Mouse (Mus musculus) lung, postnatal 0 days (tissue): Measurements from ENCODE around the gene Fstl4. TPM values are rescaled to one million over a fixed set of nuclear protein-coding genes. Genes with fewer than 3 reads are reported as not detected.

Experiments used
- ATAC-seq: fragments of 200-750 bp; cut with Nextera tagmentation; 2 replicates; pipeline ENCODE4 v1.8.0; 2017; ENCODE audit warnings: moderate library complexity
- DNase-seq: peaks from one replicate; pipeline ENCODE4 v3.0.0-alpha.2; 2016; ENCODE audit warnings: low spot score
- H3K27ac ChIP-seq: fragments of 300-500 bp; sonication (generic); 2 replicates; pipeline ENCODE4 v1.5.1; 2014; ENCODE audit warnings: antibody characterized with exemption, mild to moderate bottlenecking, low read length, mixed read lengths
- H3K27me3 ChIP-seq: fragments of 300-500 bp; sonication (generic); replicated peaks from 2 replicates; pipeline ENCODE4 v1.6.1; 2014; ENCODE audit warnings: low read length, mixed read lengths; ENCODE audit not compliant: insufficient read depth
- H3K36me3 ChIP-seq: fragments of 300-500 bp; sonication (generic); 2 replicates; pipeline ENCODE4 v1.6.1; 2014; ENCODE audit warnings: low read length, mixed read lengths; ENCODE audit not compliant: insufficient read depth
- H3K4me1 ChIP-seq: fragments of 300-500 bp; sonication (generic); 2 replicates; pipeline ENCODE4 v1.6.1; 2014; ENCODE audit warnings: antibody characterized with exemption, low read depth, low read length, mixed read lengths; ENCODE audit not compliant: insufficient read depth
- H3K4me2 ChIP-seq: fragments of 300-500 bp; sonication (generic); replicated peaks from 2 replicates; pipeline ENCODE4 v1.6.1; 2014; ENCODE audit warnings: low read depth, mild to moderate bottlenecking, low read length, moderate library complexity, mixed read lengths
- H3K4me3 ChIP-seq: fragments of 300-500 bp; sonication (generic); 2 replicates; pipeline ENCODE4 v1.5.1; 2014; ENCODE audit warnings: low read depth, low read length
- H3K9ac ChIP-seq: fragments of 300-500 bp; sonication (generic); replicated peaks from 2 replicates; pipeline ENCODE4 v1.6.1; 2014; ENCODE audit warnings: low read depth, mild to moderate bottlenecking
- H3K9me3 ChIP-seq: fragments of 300-500 bp; sonication (generic); 2 replicates; pipeline ENCODE4 v1.6.1; 2016; ENCODE audit warnings: low read length, mixed read lengths
- CTCF ChIP-seq: IDR thresholded peaks from 2 replicates; pipeline ENCODE4 v1.5.1; 2016; ENCODE audit warnings: antibody characterized with exemption, mild to moderate bottlenecking
- EP300 ChIP-seq: IDR thresholded peaks from 2 replicates; pipeline ENCODE4 v1.6.1; 2016; ENCODE audit warnings: antibody characterized with exemption, mild to moderate bottlenecking, control low read depth
- WGBS: fragments of 180-500 bp; shearing (Covaris S2); extraction: QIAGEN DNeasy Blood & Tissue Kit; methylation state at CpG from one replicate; pipeline ENCODE4 v1.1.7; 2014; 5-methylcytosine and 5-hydroxymethylcytosine counted together
- polyA plus RNA-seq: library from polyadenylated mRNA; unstranded; fragments of >200 nt; fragmentation: Nextera tagmentation; extraction: Ambion mirVana; gene quantifications from 2 replicates; pipeline ENCODE4 v1.2.1, GENCODE M21; 2015

Fstl4 gene
- polyA plus RNA-seq, 1 experiment from 2014 or later = 2.9 TPM

DNA sequence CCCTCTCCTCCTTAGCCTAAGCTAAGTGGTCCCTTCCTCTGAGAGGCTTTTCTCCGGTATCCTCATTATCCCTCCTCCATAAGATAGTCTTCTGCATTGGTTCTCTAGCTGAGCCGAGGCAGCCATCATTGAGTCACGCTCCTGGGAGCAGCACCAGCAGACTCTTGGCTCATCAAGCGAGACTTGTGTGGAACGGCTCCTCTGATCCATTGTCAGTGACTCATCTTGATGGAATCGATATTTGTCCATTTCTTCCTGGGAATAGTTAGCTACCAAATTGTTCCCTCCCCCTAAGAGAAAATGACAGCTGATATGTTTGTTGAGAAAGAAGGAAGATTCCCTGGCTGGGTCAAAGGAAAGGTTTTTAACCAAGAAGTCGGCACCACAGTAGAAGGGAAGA lies 17.2 kb upstream of the Fstl4 start:
- DNase-seq (no peak), ATAC-seq (no peak)
- H3K4me3 ChIP-seq = no peak overlapping the region
- no peaks in the 10 kb centered on the region for H3K36me3 ChIP-seq
- no peak overlapping the region for H3K9ac ChIP-seq
- no peak for TF ChIP-seq CTCF
- no peak for TF ChIP-seq EP300
- no peaks in the 10 kb centered on the region for H3K9me3 ChIP-seq
- no peaks in the 10 kb centered on the region for H3K4me1 ChIP-seq
- no peak overlapping the region for H3K27ac ChIP-seq
- no peaks in the 10 kb centered on the region for H3K27me3 ChIP-seq
- H3K4me2 ChIP-seq = no peak overlapping the region
- 82% methylated on average over 7 of the region's 7 CpGs for WGBS

DNA sequence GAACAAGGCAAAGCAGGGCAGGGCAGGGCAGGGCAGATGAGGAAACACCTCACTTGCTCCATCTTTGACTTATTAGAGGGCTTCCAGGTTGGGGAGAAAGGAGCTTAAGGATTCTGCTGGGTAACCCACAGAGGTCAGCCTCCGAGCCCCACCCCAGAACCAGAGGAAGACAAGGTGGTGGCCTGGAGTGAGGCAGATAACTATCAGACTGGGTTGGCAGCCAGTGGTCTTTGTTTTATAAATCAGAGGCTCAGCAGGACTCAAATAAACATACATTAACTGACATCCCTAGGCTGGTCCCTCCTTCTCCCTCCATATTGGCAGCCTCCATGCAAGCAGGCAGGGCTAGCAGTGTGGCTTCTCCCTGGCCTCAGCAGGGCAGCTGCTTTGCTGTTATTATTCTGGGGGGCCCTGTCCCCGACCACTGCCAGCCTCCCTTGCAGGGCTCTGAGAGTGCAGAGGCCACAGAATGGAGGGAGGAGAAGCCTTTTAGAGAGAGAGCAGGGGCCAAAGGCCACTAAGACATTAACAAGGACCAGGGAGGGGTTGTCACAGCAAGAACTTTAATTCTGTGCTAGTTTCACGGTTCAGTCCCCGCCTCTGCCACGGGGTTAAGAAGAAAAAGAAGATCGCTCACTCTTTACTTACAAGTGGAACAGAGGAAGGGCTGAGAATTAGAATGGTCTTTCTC lies 16.5 kb upstream of the Fstl4 start:
- no peak for DNase-seq
- H3K9ac ChIP-seq = no peak overlapping the region
- no peaks in the 10 kb centered on the region for H3K4me1 ChIP-seq
- H3K4me2 ChIP-seq = no peak overlapping the region
- ATAC-seq = no peak
- H3K27me3 ChIP-seq = no peaks in the 10 kb centered on the region
- TF ChIP-seq EP300 (no peak), CTCF (no peak)
- 48% methylated on average over 6 of the region's 6 CpGs for WGBS
- H3K36me3 ChIP-seq = no peaks in the 10 kb centered on the region
- H3K4me3 ChIP-seq = no peak overlapping the region
- no peak overlapping the region for H3K27ac ChIP-seq
- H3K9me3 ChIP-seq = no peaks in the 10 kb centered on the region

DNA sequence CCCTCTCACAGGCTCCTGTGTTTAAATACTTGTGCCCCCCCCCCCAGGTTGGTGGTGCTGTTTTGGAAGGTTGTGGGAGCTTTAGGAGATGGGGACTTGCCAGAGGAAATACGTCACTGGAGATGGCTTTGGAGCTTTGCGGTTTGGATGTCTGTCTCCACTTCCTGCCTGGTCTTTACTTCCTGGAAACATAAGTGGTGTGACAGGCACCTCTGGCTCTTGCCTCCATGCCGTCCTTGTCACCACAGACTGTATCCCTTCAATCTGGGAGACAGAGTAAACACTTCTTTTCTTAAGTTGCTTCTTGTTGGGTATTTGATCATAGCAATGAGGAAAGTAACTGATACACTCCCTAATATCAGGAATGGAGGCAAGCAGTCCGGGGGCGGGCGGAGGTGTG lies 14.4 kb upstream of the Fstl4 start:
- Histone ChIP-seq H3K27ac (no peak overlapping the region), H3K4me2 (no peak overlapping the region), H3K4me3 (no peak overlapping the region), H3K4me1 (no peaks in the 10 kb centered on the region), H3K27me3 (no peaks in the 10 kb centered on the region), H3K9me3 (no peaks in the 10 kb centered on the region), H3K36me3 (no peaks in the 10 kb centered on the region), H3K9ac (no peak overlapping the region)
- 61% methylated on average over 6 of the region's 6 CpGs for WGBS
- TF ChIP-seq EP300 (no peak), CTCF (no peak)
- no peak for DNase-seq
- no peak for ATAC-seq

DNA sequence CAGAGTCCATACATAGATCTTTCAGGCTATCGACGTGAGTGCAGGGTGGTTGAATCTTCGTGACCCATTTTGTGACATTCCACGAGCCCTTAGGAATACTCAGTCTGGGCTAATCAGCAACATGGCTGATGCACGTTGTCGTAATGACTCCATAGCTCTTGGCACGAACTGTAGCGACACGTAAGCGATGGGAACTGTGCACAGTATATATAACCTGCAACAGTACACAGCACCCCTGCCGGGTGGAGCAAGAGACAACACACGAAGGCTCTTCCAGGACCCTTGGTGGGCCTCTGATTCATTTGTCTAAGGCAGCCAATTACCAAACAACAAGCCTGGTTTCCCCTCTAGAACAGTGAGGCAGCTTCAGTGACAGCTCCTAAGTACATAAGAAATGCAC lies 11.9 kb upstream of the Fstl4 start:
- H3K9ac ChIP-seq = no peak overlapping the region
- no peaks in the 10 kb centered on the region for H3K4me1 ChIP-seq
- no peaks in the 10 kb centered on the region for H3K27me3 ChIP-seq
- no peak overlapping the region for H3K4me3 ChIP-seq
- TF ChIP-seq EP300 = no peak
- no peak for TF ChIP-seq CTCF
- no peak for DNase-seq
- H3K9me3 ChIP-seq = no peaks in the 10 kb centered on the region
- 83% methylated on average over 12 of the region's 12 CpGs for WGBS
- no peak overlapping the region for H3K4me2 ChIP-seq
- no peak for ATAC-seq
- no peaks in the 10 kb centered on the region for H3K36me3 ChIP-seq
- no peak overlapping the region for H3K27ac ChIP-seq

DNA sequence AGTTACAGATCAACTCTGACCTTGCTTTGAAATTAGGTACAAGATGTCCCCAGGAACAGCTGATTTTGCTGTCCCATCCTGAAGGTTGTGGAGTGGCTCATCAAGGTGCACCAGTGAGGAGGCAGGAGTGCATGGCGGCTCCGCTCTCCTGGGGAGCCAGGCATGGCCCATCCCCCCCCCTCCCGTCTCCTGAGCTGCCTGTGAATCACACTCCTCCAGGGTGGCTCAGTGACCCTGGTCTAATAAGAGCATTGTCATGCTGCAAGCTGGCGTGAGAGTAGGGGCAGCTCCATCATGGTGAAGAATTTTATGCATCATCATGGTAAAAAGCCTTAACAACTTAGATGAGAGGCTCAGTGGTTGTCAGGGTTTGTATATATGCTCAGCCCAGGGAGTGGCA lies 11.2 kb upstream of the Fstl4 start:
- TF ChIP-seq EP300 = no peak
- no peak for TF ChIP-seq CTCF
- 53% methylated on average over 4 of the region's 4 CpGs for WGBS

DNA sequence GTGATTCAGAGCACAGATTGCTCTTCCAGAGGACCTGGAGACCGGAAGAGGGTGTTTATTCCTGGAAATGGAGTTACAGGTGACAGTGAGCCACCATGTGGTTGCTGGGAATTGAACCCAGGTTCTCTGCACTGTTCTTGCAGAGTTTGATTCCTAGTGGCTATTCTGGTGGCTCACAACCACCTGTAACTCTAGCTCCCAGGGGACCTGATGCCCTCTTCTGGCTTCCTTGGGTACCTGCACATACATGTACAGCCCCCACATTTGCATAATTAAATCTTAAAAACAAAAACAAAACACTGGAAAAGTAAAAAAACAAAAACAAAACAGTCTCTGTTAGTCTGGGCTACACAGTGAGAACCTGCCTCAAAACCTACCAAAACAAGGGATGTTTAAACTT lies 2.6 kb upstream of the Fstl4 start:
- Histone ChIP-seq H3K4me3 (no peak overlapping the region), H3K4me1 (peaks cover 5% of the 10 kb centered on the region; the same call in 1 of the 2 replicates), H3K36me3 (no peaks in the 10 kb centered on the region), H3K4me2 (no peak overlapping the region), H3K9ac (no peak overlapping the region), H3K9me3 (no peaks in the 10 kb centered on the region), H3K27me3 (peaks cover 25% of the 10 kb centered on the region), H3K27ac (no peak overlapping the region)
- DNase-seq = peak; percentile 14
- no peak for ATAC-seq
- no peak for TF ChIP-seq EP300
- TF ChIP-seq CTCF = peak; percentile 37
- 29% methylated on average over 1 of the region's 1 CpGs for WGBS

More for the DNA sequence above, 11.2 kb upstream of the Fstl4 start:
- H3K9me3 ChIP-seq = no peaks in the 10 kb centered on the region
- no peak overlapping the region for H3K27ac ChIP-seq
- no peak overlapping the region for H3K9ac ChIP-seq
- no peak overlapping the region for H3K4me3 ChIP-seq
- H3K36me3 ChIP-seq = no peaks in the 10 kb centered on the region
- no peaks in the 10 kb centered on the region for H3K27me3 ChIP-seq
- no peak overlapping the region for H3K4me2 ChIP-seq
- H3K4me1 ChIP-seq = no peaks in the 10 kb centered on the region
- ATAC-seq = no peak
- no peak for DNase-seq
